ENCODE assay signal across 18 mouse cellular contexts in the genomic region with DNA sequence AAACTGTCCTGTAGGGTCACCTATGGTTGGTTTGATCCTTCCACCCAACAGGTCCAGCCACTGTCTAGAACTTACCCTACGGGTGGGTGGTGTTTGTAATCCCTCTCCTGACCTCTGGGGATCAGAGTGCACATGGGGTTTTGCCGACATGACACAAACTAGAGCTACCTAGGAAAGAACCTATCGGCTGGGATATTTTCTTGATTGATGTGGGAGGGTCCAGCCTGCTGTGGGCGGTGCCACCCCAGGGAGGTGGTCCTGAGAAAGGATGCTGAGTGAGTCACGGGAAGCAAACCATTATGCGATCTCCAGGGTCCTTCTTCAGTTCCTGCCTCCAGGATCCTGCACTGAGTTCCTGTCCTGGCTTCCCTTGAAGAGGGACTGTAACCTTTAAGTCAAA.
DNase-seq lines count a peak whose midpoint lies in the region; ATAC-seq lines count a peak whose summit lies in the region.
"Had no signal": no experiment of that assay in that cellular context is flagged by ENCODE, and none has a peak within 500 bp of the region (broad histone marks: within the 10 kb centered on the region; RNA-seq: fewer than 3 reads in every experiment).

No protein-coding gene starts in this region.

- H3K4me3 ChIP-seq in limb, embryonic 12.5 days (replicated peaks) = no peak overlapping the region
- no peak overlapping the region for H3K4me3 ChIP-seq in limb, embryonic 10.5 days
- H3K4me3 ChIP-seq in intestine, embryonic 14.5 days (ENCODE audit: low read depth, low read length) = no peak overlapping the region
- H3K4me3 ChIP-seq in stomach, embryonic 15.5 days (replicated peaks) = no peak overlapping the region
- H3K4me3 ChIP-seq: embryonic facial prominence, embryonic 13.5 days; hindbrain, embryonic 13.5 days; midbrain, embryonic 13.5 days; neural tube, embryonic 15.5 days had no signal

- WGBS in limb, embryonic 12.5 days = 82% methylated on average over 6 of the region's 6 CpGs
- 89% methylated on average over 6 of the region's 6 CpGs for WGBS in limb, embryonic 10.5 days
- WGBS in intestine, embryonic 14.5 days = 91% methylated on average over 6 of the region's 6 CpGs
- WGBS in stomach, embryonic 15.5 days = 80% methylated on average over 6 of the region's 6 CpGs

- H3K9me3 ChIP-seq in limb, embryonic 12.5 days = no peaks in the 10 kb centered on the region
- H3K9me3 ChIP-seq in limb, embryonic 10.5 days (replicated peaks) = no peaks in the 10 kb centered on the region
- H3K9me3 ChIP-seq in intestine, embryonic 14.5 days (ENCODE audit: control insufficient read depth, low read length) = no peaks in the 10 kb centered on the region; the same call in 1 of the 2 replicates
- no peaks in the 10 kb centered on the region for H3K9me3 ChIP-seq in stomach, embryonic 15.5 days
- H3K9me3 ChIP-seq: embryonic facial prominence, embryonic 13.5 days; hindbrain, embryonic 13.5 days; midbrain, embryonic 13.5 days; neural tube, embryonic 15.5 days had no signal

- no peaks in the 10 kb centered on the region for H3K36me3 ChIP-seq in limb, embryonic 12.5 days
- no peaks in the 10 kb centered on the region for H3K36me3 ChIP-seq in limb, embryonic 10.5 days
- no peaks in the 10 kb centered on the region for H3K36me3 ChIP-seq in intestine, embryonic 14.5 days (ENCODE audit: control insufficient read depth, insufficient read depth, low read length)
- no peaks in the 10 kb centered on the region for H3K36me3 ChIP-seq in stomach, embryonic 15.5 days
- H3K36me3 ChIP-seq: embryonic facial prominence, embryonic 13.5 days; hindbrain, embryonic 13.5 days; midbrain, embryonic 13.5 days; neural tube, embryonic 15.5 days had no signal

- no peak for ATAC-seq in limb, embryonic 12.5 days (ENCODE audit: insufficient number of reproducible peaks, insufficient read depth, low FRiP score, low TSS enrichment, low read depth)
- no peak for ATAC-seq in intestine, embryonic 14.5 days (replicated peaks; ENCODE audit: low FRiP score, low TSS enrichment, low read depth)
- ATAC-seq in stomach, embryonic 15.5 days (ENCODE audit: insufficient read depth, low FRiP score, low read depth) = no peak
- ATAC-seq: midbrain, embryonic 13.5 days had no signal

- no peaks in the 10 kb centered on the region; the same call in 1 of the 2 replicates for H3K27me3 ChIP-seq in limb, embryonic 12.5 days
- no peaks in the 10 kb centered on the region for H3K27me3 ChIP-seq in limb, embryonic 10.5 days (ENCODE audit: low read depth, poor library complexity, severe bottlenecking)
- H3K27me3 ChIP-seq in intestine, embryonic 14.5 days (replicated peaks; ENCODE audit: control insufficient read depth, insufficient read depth, low read length) = no peaks in the 10 kb centered on the region
- H3K27me3 ChIP-seq in stomach, embryonic 15.5 days (replicated peaks) = no peaks in the 10 kb centered on the region
- H3K27me3 ChIP-seq: hindbrain, embryonic 13.5 days; neural tube, embryonic 15.5 days had no signal

- no peak overlapping the region; the same call in 1 of the 2 replicates for H3K4me2 ChIP-seq in limb, embryonic 12.5 days
- no peak overlapping the region for H3K4me2 ChIP-seq in intestine, embryonic 14.5 days (ENCODE audit: low read length)
- no peak overlapping the region for H3K4me2 ChIP-seq in stomach, embryonic 15.5 days
- H3K4me2 ChIP-seq: embryonic facial prominence, embryonic 13.5 days; hindbrain, embryonic 13.5 days; midbrain, embryonic 13.5 days; neural tube, embryonic 15.5 days had no signal

- H3K9ac ChIP-seq in limb, embryonic 12.5 days (replicated peaks) = no peak overlapping the region
- no peak overlapping the region for H3K9ac ChIP-seq in intestine, embryonic 14.5 days (ENCODE audit: low read length)
- no peak overlapping the region for H3K9ac ChIP-seq in stomach, embryonic 15.5 days
- H3K9ac ChIP-seq: embryonic facial prominence, embryonic 13.5 days; hindbrain, embryonic 13.5 days; liver, embryonic 14.5 days; midbrain, embryonic 13.5 days; neural tube, embryonic 15.5 days had no signal

- H3K27ac ChIP-seq in limb, embryonic 12.5 days = peak overlapping the region; percentile 73; the same call in 1 of the 2 replicates
- no peak overlapping the region for H3K27ac ChIP-seq in limb, embryonic 10.5 days
- H3K27ac ChIP-seq in intestine, embryonic 14.5 days (ENCODE audit: low read depth) = peak overlapping the region; percentile 57
- H3K27ac ChIP-seq in stomach, embryonic 15.5 days = peak overlapping the region; percentile 45
- H3K27ac ChIP-seq: embryonic facial prominence, embryonic 13.5 days; hindbrain, embryonic 13.5 days; liver, embryonic 14.5 days; macrophage; midbrain, embryonic 13.5 days; neural tube, embryonic 15.5 days had no signal

- peaks cover 13% of the 10 kb centered on the region for H3K4me1 ChIP-seq in limb, embryonic 12.5 days (replicated peaks)
- peaks cover 19% of the 10 kb centered on the region for H3K4me1 ChIP-seq in limb, embryonic 10.5 days
- H3K4me1 ChIP-seq in intestine, embryonic 14.5 days (replicated peaks; ENCODE audit: control insufficient read depth, insufficient read depth, low read length) = peaks cover 16% of the 10 kb centered on the region
- H3K4me1 ChIP-seq in stomach, embryonic 15.5 days = peaks cover 12% of the 10 kb centered on the region; the same call in 1 of the 2 replicates

- no peak for DNase-seq in limb, embryonic 10.5 days (ENCODE audit: low spot score)
- DNase-seq in R1 (ENCODE audit: low read depth, low spot score) = peak; percentile 68
- no peak for DNase-seq in intestine, embryonic 14.5 days (ENCODE audit: low spot score)
- no peak for DNase-seq in adrenal gland, postnatal 25 days
- no peak for DNase-seq in retina, postnatal 1 day
- DNase-seq: adrenal gland, postnatal 10 days; cerebellum, adult 11-12 months; kidney, adult 18-20 months; layer of hippocampus, postnatal 36 days; thymus, postnatal 25 days had no signal
